Mouse (Mus musculus): ENCODE measurements around the gene Gtpbp3. TPM values are rescaled to one million over a fixed set of nuclear protein-coding genes. Genes with fewer than 3 reads are reported as not detected.

Gene Gtpbp3
- total RNA-seq, 2 experiments from 2014 or later = 16.4 to 18.7 TPM

GRCm38 (mm10) chr8:71468001-71468400, 19.9 kb upstream of the Gtpbp3 start:
- no peak for DNase-seq
- intact Hi-C loops (cut with DNase I) = no loop called here

GRCm38 (mm10) chr8:71468916-71469315, 19.0 kb upstream of the Gtpbp3 start, which contains the start of gene Dda1:
Gene Dda1, plus strand, starts transcription at chr8:71469199.
- intact Hi-C loops (cut with DNase I) = no loop called here
- DNase-seq = peak; percentile 96

- peak; percentile 47 to 56 for DNase-seq
- intact Hi-C loops (cut with DNase I) = no loop called here
Observed at GRCm38 (mm10) chr8:71469411-71469810, 18.5 kb upstream of the Gtpbp3 start.

GRCm38 (mm10) chr8:71470146-71470912, 17.6 kb upstream of the Gtpbp3 start:
- intact Hi-C loops (cut with DNase I) = loop anchor here (5.0 kb wide), 1 partner anchor 98 kb away; the partner anchor contains the start of gene Ocel1
- no peak for DNase-seq

GRCm38 (mm10) chr8:71470913-71471255, 17.0 kb upstream of the Gtpbp3 start:
- intact Hi-C loops (cut with DNase I) = loop anchor here (5.0 kb wide), 1 partner anchor 99 kb away; the partner anchor contains the start of gene Ocel1
- DNase-seq = no peak

- intact Hi-C loops (cut with DNase I) = loop anchor here (5.0 kb wide), 1 partner anchor 100 kb away; the partner anchor contains the start of gene Ocel1
Observed at GRCm38 (mm10) chr8:71471861-71472260, 16.0 kb upstream of the Gtpbp3 start.

GRCm38 (mm10) chr8:71472601-71473386, 15.1 kb upstream of the Gtpbp3 start:
- DNase-seq = no peak
- intact Hi-C loops (cut with DNase I) = loop anchor here (5.0 kb wide), 1 partner anchor 100 kb away; the partner anchor contains the start of gene Ocel1

More at GRCm38 (mm10) chr8:71471861-71472260, 16.0 kb upstream of the Gtpbp3 start:
- no peak for DNase-seq

GRCm38 (mm10) chr8:71474344-71474743, 13.6 kb upstream of the Gtpbp3 start:
- DNase-seq = no peak
- intact Hi-C loops (cut with DNase I) = loop anchor here (5.0 kb wide), 1 partner anchor 102 kb away; the partner anchor contains the start of gene Ocel1

- DNase-seq = no peak
- intact Hi-C loops (cut with DNase I) = loop anchor here (5.0 kb wide), 1 partner anchor 103 kb away; the partner anchor contains the start of gene Ocel1
Observed at GRCm38 (mm10) chr8:71474785-71475701, 12.9 kb upstream of the Gtpbp3 start.

- no peak for DNase-seq
- intact Hi-C loops (cut with DNase I) = no loop called here
Observed at GRCm38 (mm10) chr8:71475702-71476075, 12.2 kb upstream of the Gtpbp3 start.

- intact Hi-C loops (cut with DNase I) = no loop called here
- DNase-seq = peak; percentile 87 to 89
Observed at GRCm38 (mm10) chr8:71476099-71476940, 11.6 kb upstream of the Gtpbp3 start.

- intact Hi-C loops (cut with DNase I) = no loop called here
- peak in 1 of 2 experiments; percentile 28 for DNase-seq
Observed at GRCm38 (mm10) chr8:71477196-71477845, 10.6 kb upstream of the Gtpbp3 start.

- DNase-seq = no peak
- intact Hi-C loops (cut with DNase I) = no loop called here
Observed at GRCm38 (mm10) chr8:71478943-71479342, 9.0 kb upstream of the Gtpbp3 start.

GRCm38 (mm10) chr8:71483932-71484331, 4.0 kb upstream of the Gtpbp3 start:
- DNase-seq = peak; percentile 48 to 53

GRCm38 (mm10) chr8:71484736-71485135, 3.2 kb upstream of the Gtpbp3 start:
- DNase-seq = no peak
- intact Hi-C loops (cut with DNase I) = loop anchor here (10.0 kb wide), 1 partner anchor 590 kb away; the partner anchor contains the start of genes Rpl18a and Slc5a5

More at GRCm38 (mm10) chr8:71483932-71484331, 4.0 kb upstream of the Gtpbp3 start:
- intact Hi-C loops (cut with DNase I) = loop anchor here (10.0 kb wide), 1 partner anchor 589 kb away; the partner anchor contains the start of genes Rpl18a and Slc5a5

GRCm38 (mm10) chr8:71485142-71486135, 2.5 kb upstream of the Gtpbp3 start, which contains the start of gene Ano8:
Gene Ano8, minus strand, starts transcription at chr8:71485963.
- intact Hi-C loops (cut with DNase I) = loop anchor here (10.0 kb wide), 1 partner anchor 591 kb away; the partner anchor contains the start of genes Rpl18a and Slc5a5
- peak; percentile 83 to 84 for DNase-seq

GRCm38 (mm10) chr8:71486136-71486529, 1.8 kb upstream of the Gtpbp3 start:
- intact Hi-C loops (cut with DNase I) = loop anchor here (10.0 kb wide), 1 partner anchor 591 kb away; the partner anchor contains the start of genes Rpl18a and Slc5a5
- no peak for DNase-seq
